Mouse (Mus musculus): ENCODE data around the gene Mrpl23. TPM values are rescaled to one million over a fixed set of nuclear protein-coding genes. Genes with fewer than 3 reads are reported as not detected.

The Mrpl23 gene
- polyA plus RNA-seq, 1 experiment from 2014 or later = 25.1 TPM

DNA sequence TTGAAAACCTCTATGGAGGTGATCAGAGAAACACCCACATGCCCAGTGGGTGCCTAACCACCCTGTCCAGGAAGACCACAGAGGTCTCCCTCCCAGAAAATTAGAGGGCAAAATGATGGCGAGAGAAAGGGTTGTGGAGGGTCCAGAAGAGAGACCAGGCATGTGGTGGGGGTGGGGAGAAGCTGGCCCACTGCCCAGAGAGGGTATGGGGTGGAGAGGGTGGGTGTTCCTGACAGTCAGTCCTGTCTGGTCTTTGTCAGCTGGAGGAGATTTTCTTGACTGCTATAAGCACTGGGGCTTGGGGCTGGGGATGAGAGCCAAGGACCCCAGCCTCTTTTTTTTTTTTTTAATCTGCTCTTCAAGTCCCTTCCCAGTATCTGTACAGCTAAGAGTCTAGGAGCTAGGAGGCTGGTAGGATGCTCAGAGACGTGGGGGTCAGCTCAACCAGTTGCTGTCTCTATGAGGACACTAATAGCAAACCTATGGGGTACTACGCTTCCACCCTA lies 41.7 kb downstream of the Mrpl23 start:
- peaks cover 95% of the 10 kb centered on the region for H3K4me1 ChIP-seq
- no peaks in the 10 kb centered on the region for H3K27me3 ChIP-seq (ENCODE audit: insufficient read depth, poor library complexity, severe bottlenecking)
- 0 out of 2 replicates have a peak overlapping the region, but pooled peaks have one; percentile 0 for H3K4me3 ChIP-seq
- peak overlapping the region; percentile 95 for H3K27ac ChIP-seq
- DNase-seq (ENCODE audit: low spot score) = no peak
- H3K36me3 ChIP-seq = peaks cover 11% of the 10 kb centered on the region
- WGBS = 17% methylated on average over 3 of the region's 3 CpGs
- no peaks in the 10 kb centered on the region for H3K9me3 ChIP-seq

DNA sequence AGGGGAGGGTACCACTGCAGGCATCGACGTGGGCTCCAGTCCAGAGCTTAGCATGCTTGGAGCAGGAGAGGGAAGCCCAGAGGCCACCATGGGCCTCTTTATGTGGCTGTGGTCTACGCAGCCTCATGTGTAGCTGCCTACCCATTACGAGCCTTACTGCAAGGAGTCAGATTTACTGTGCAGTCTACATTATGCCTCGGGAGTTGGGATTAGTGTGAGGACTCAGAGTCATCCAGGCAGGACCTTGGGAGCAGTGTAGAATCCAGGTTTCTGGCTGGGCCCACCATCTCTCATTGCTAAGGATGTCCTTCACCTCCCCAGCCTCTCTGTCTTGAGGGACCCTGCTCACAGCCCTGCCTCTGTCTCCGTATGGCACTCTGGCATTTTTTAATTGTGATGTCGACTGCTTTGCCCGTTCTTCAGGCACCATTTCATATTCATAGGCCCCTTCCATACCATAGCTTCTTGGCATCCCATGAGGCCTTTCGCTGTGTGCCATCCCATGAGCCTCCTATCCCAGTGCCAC lies 42.4 kb downstream of the Mrpl23 start:
- DNase-seq (ENCODE audit: low spot score) = no peak
- H3K27me3 ChIP-seq (ENCODE audit: insufficient read depth, poor library complexity, severe bottlenecking) = no peaks in the 10 kb centered on the region
- 50% methylated on average over 9 of the region's 9 CpGs for WGBS
- peak overlapping the region; percentile 95 for H3K27ac ChIP-seq
- H3K4me1 ChIP-seq = peaks cover 88% of the 10 kb centered on the region
- H3K36me3 ChIP-seq = peaks cover 11% of the 10 kb centered on the region
- H3K9me3 ChIP-seq = no peaks in the 10 kb centered on the region
- peak overlapping the region; percentile 60; the same call in 1 of the 2 replicates for H3K4me3 ChIP-seq

DNA sequence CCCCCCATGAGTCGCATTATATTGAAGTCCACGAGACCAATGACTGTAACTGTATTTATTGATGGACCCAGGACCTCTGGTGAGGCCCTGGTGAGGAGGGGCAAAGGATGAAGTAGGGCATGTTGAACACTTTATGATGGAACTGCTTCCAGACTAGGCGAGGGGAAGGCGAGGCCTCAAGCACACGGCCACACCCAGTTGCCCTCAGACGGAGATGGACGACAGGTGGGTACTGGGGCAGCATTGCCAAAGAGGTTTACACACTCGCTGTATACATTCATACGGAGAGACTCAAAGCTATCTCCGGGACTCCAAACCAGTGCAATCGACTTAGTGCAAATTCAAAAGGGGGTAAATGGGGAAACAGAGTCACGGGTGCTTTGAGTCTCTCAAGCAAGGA lies 43.0 kb downstream of the Mrpl23 start:
- peaks cover 11% of the 10 kb centered on the region for H3K36me3 ChIP-seq
- peak overlapping the region; percentile 60 for H3K4me3 ChIP-seq
- peaks cover 82% of the 10 kb centered on the region for H3K4me1 ChIP-seq
- H3K27me3 ChIP-seq (ENCODE audit: insufficient read depth, poor library complexity, severe bottlenecking) = no peaks in the 10 kb centered on the region
- H3K9me3 ChIP-seq = 0 out of 2 replicates have a peak, but pooled peaks cover 2% of the 10 kb centered on the region
- 71% methylated on average over 12 of the region's 12 CpGs for WGBS
- H3K27ac ChIP-seq = peak overlapping the region; percentile 95
- no peak for DNase-seq (ENCODE audit: low spot score)

DNA sequence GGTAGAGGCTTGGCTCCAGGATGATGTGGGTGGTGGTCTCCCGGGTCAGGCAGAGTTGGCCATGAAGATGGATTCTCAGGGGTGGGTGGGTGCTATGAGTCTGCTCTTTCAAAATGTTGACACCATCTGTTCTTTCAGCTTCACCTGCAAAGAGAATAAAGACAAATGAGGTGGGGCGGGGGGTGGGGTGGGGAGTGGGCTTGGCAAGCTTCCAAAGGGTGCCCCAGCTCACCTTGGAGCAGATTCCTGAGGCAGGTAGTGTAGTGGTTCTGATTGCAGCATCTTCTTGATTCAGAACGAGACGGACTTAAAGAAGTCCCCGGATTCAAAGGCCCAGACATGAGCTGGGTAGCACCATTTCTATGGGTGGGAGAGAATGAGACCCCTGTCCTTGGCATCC lies 43.5 kb downstream of the Mrpl23 start:
- no peak for DNase-seq (ENCODE audit: low spot score)
- Histone ChIP-seq H3K27me3 (ENCODE audit: insufficient read depth, poor library complexity, severe bottlenecking) (no peaks in the 10 kb centered on the region), H3K36me3 (peaks cover 11% of the 10 kb centered on the region), H3K4me1 (peaks cover 77% of the 10 kb centered on the region), H3K27ac (peak overlapping the region; percentile 95), H3K9me3 (0 out of 2 replicates have a peak, but pooled peaks cover 6% of the 10 kb centered on the region), H3K4me3 (peak overlapping the region; percentile 60)
- WGBS = 74% methylated on average over 5 of the region's 5 CpGs

DNA sequence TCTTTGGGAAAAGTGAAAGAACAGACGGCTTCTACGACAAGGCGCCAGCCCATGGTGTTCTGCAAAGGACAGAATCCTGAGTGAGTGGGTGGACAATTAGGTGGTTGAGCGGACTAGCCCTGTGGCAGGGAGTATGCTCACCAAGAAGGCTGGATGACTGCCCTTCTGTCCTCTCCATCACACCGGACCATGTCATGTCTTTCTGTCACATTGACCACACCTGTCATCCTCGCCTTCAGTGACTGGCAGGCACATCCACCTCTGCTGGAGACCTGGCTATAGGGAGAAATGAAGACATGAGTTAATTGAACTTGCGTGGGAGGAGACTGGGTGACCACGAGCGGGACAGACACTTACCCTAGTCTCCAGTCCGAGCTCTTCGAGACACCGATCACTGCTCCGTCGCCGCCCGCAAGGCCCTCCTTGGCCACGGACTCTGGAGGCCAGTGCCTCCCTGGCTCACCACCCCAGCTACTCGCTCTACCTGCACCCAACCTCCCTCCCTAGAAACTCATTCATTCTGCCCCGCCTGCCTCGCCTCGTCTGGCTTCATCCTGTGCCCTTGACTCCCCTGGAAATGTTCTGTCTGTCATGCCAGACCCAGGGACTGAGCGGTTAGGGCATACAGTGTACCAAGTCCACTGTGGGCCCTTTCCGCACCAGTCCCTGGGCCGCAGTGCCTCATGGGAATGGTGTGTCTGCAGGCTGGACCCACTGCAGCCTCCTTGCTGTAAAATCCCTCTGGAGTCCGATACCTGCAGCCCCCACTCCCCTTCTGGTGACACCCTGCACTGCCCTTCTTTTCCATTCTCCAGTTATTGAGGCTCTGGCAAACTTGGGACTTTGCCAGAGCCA lies 44.2 kb downstream of the Mrpl23 start:
- Histone ChIP-seq H3K4me1 (peaks cover 70% of the 10 kb centered on the region), H3K4me3 (peak overlapping the region; percentile 60), H3K36me3 (peaks cover 11% of the 10 kb centered on the region), H3K27ac (peak overlapping the region; percentile 95), H3K9me3 (0 out of 2 replicates have a peak, but pooled peaks cover 7% of the 10 kb centered on the region), H3K27me3 (ENCODE audit: insufficient read depth, poor library complexity, severe bottlenecking) (no peaks in the 10 kb centered on the region)
- DNase-seq (ENCODE audit: low spot score) = no peak
- WGBS = 76% methylated on average over 25 of the region's 25 CpGs

DNA sequence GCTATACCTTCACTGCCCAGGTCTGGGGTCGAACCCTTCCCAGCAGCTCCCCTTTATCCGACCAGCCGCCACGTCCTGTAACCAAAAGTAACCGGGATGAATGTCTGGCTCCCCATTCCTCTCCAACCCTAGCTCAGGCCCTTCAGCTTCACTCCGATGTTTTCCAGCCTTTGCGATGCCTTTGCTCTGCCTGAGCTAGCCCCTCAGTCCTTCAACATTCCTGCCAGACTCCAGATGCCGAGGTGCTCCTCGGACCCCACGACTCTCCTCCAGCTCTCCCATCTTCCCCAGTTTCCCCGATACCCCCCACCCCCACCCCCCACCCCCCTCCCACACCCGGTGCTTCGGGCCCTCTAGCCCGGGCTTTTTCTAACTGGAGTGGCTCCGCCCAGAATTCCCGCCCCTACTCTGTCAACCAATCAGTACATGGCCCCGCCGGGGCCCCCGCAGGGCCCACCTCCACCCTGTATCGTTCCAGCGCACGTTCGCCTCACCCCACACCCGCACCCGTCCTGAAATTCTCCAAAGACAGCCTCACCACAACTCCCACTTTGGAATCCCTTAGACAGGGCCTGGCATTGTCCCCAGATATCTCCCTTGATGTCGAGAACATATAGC lies 45.4 kb downstream of the Mrpl23 start:
- Histone ChIP-seq H3K4me1 (peaks cover 58% of the 10 kb centered on the region), H3K4me3 (peak overlapping the region; percentile 60), H3K27ac (peak overlapping the region; percentile 95), H3K36me3 (peaks cover 11% of the 10 kb centered on the region), H3K9me3 (peaks cover 12% of the 10 kb centered on the region; the same call in 1 of the 2 replicates), H3K27me3 (ENCODE audit: insufficient read depth, poor library complexity, severe bottlenecking) (no peaks in the 10 kb centered on the region)
- 35% methylated on average over 26 of the region's 26 CpGs for WGBS
- DNase-seq (ENCODE audit: low spot score) = peak; percentile 93

DNA sequence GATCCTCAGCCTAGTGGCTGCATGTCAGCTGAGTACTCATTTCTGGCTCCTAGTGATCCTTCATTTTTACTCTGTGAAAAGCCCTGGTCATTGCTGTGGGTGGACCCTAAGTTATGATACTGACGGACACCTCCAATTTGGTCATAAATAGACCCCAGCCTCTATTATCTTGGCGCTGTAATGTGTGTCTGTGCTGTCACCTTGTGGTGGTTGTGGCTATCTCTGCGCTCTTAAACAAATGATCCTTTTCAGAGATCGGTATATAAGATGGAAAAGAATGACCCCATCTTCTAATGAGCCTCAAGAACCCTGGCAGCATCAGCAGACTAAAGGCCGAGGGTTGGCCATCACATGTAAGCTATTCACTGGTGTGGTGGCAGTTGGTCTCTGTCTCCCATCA lies 46.6 kb downstream of the Mrpl23 start:
- Histone ChIP-seq H3K36me3 (peaks cover 11% of the 10 kb centered on the region), H3K9me3 (peaks cover 12% of the 10 kb centered on the region; the same call in 1 of the 2 replicates), H3K27me3 (ENCODE audit: insufficient read depth, poor library complexity, severe bottlenecking) (no peaks in the 10 kb centered on the region), H3K27ac (peak overlapping the region; percentile 95), H3K4me1 (peaks cover 46% of the 10 kb centered on the region), H3K4me3 (no peak overlapping the region)
- no peak for DNase-seq (ENCODE audit: low spot score)
- 57% methylated on average over 5 of the region's 5 CpGs for WGBS

DNA sequence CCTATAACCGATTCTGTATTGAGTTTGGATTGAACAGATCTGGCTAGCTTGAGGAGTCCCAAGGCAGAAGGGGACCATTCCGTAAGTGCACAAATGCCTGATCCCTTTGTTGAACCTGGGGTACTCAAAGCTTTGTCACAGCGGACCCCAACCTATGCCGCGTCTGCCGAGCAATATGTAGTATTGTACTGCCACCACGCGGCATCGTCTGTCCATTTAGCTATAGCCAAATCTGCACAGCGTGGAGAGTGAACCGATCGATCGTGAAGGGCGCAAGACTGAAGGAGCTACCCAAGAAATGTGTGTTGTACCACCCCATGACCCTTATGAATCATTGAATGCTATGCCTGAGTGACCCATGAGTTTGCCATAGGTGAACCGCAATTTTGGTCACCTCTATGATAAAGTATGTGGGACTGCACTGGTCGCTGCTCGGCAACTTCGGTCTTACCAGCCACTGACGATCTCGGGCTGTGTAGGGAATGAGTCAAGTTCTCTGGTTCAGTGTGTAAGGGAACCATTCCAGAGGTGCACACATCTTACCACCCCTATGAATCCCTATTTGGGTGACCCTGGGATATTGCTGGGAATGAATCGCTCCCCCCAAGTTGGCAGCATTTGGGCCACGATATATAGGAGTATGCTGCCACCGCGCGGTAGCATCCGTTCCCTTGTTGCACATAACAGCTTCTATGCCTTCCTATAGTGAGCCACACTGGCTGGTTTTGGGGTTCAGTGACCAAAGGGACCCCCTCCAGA lies 47.8 kb downstream of the Mrpl23 start:
- peaks cover 11% of the 10 kb centered on the region for H3K36me3 ChIP-seq
- WGBS = 48% methylated on average over 26 of the region's 26 CpGs
- no peaks in the 10 kb centered on the region for H3K27me3 ChIP-seq (ENCODE audit: insufficient read depth, poor library complexity, severe bottlenecking)
- H3K4me1 ChIP-seq = peaks cover 34% of the 10 kb centered on the region
- peaks cover 12% of the 10 kb centered on the region; the same call in 1 of the 2 replicates for H3K9me3 ChIP-seq
- no peak for DNase-seq (ENCODE audit: low spot score)
- peak overlapping the region; percentile 77 for H3K27ac ChIP-seq
- H3K4me3 ChIP-seq = peak overlapping the region; percentile 50

DNA sequence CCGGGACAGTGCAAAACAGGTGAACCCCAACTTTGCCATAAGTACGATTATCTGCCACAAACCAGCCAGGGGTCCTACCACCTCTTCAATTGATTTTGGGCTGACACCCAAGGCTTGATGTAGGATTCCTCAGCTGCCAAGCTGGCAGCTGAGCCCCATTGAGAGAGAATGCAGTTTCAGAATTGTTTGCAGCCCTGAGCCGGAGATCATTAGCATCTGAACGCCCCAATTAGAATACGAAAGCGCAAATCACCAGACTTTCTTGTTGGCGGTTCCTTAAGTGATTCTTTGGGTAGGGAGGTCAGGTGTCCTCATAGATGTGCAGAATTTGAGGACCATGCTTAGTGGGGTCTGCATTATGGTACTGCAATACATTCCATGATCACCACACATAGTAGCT lies 48.7 kb downstream of the Mrpl23 start:
- Histone ChIP-seq H3K4me1 (peaks cover 31% of the 10 kb centered on the region), H3K9me3 (peaks cover 12% of the 10 kb centered on the region; the same call in 1 of the 2 replicates), H3K27ac (0 out of 2 replicates have a peak overlapping the region, but pooled peaks have one; percentile 43), H3K4me3 (no peak overlapping the region), H3K36me3 (peaks cover 7% of the 10 kb centered on the region), H3K27me3 (ENCODE audit: insufficient read depth, poor library complexity, severe bottlenecking) (no peaks in the 10 kb centered on the region)
- WGBS = 54% methylated on average over 7 of the region's 7 CpGs
- DNase-seq (ENCODE audit: low spot score) = no peak

DNA sequence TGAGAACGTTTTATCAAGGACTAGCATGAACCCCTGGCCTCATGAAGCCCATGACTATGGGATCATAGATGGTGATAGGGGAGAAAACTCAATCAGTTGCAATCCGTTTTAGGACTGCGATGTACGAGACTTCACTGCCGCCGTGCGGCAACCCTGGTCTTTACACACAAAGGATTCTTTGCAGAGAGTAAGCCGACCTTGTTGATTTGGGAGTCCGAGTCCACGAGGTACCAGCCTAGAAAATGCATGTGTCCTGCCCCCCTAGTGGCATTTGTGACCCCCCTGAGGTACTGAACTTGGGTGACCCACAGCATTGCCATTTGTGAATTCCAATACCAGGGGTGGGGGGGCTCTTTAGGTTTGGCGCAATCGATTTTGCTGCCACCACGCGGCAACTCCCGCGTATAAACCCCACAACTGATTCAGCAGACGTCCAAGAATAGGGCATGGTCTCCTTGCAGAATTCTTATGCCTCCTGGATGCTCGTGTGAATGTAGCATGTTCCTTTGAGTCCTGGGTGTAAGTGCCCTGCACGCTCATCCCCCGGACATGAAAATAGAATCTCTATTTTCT lies 49.3 kb downstream of the Mrpl23 start:
- H3K9me3 ChIP-seq = peaks cover 12% of the 10 kb centered on the region; the same call in 1 of the 2 replicates
- H3K27me3 ChIP-seq (ENCODE audit: insufficient read depth, poor library complexity, severe bottlenecking) = no peaks in the 10 kb centered on the region
- WGBS = 49% methylated on average over 20 of the region's 20 CpGs
- no peak for DNase-seq (ENCODE audit: low spot score)
- H3K27ac ChIP-seq = peak overlapping the region; percentile 43; the same call in 1 of the 2 replicates
- peak overlapping the region; percentile 44 for H3K4me3 ChIP-seq
- peaks cover 1% of the 10 kb centered on the region; the same call in 1 of the 2 replicates for H3K36me3 ChIP-seq
- peaks cover 30% of the 10 kb centered on the region for H3K4me1 ChIP-seq

DNA sequence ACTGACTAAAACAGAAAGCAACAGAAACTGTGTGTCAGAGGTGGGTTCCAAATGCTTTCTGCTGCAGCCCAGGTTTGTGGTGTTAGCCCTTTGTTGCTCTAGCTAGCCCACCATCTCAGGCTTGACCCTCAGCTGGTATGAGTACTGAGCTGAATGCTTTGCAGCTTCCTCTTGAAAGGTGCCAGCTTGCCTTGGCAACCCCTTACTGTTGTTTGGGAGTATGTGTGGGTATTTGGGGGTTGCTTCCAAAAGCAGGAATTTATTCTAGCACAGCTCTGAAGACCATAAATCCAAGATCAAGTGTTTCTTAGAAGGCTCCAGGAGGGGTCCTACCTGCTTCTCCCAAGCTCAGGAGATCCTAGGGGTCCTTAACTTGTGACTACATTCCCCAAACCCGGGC lies 52.4 kb downstream of the Mrpl23 start:
- H3K9me3 ChIP-seq = peaks cover 12% of the 10 kb centered on the region; the same call in 1 of the 2 replicates
- no peak overlapping the region for H3K4me3 ChIP-seq
- 69% methylated on average over 1 of the region's 1 CpGs for whole genome bisulfite sequencing

DNA sequence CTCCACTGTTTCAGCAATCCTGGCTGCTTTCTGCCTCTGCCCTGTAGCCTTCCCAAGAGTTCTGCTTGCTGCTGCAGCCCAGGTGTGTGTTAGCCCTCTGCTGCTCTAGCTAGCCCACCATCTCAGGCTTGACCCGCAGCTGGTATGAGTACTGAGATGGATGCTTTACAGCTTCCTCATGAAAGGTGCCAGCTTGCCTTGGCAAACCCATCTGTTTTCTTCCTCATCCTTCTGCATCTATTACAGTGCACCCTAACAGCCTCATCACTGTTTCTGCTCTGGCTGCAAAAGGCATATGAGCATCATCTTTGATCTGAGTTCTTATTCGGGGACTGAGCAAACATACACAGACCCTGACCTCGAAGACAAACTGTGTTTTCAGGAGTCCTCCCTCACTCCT lies 53.4 kb downstream of the Mrpl23 start:
- no peaks in the 10 kb centered on the region for H3K27me3 ChIP-seq (ENCODE audit: insufficient read depth, poor library complexity, severe bottlenecking)
- 78% methylated on average over 3 of the region's 3 CpGs for WGBS
- DNase-seq (ENCODE audit: low spot score) = no peak
- H3K4me1 ChIP-seq = peaks cover 45% of the 10 kb centered on the region
- H3K36me3 ChIP-seq = no peaks in the 10 kb centered on the region
- peak overlapping the region; percentile 81; the same call in 1 of the 2 replicates for H3K27ac ChIP-seq
- H3K4me3 ChIP-seq = no peak overlapping the region
- peaks cover 6% of the 10 kb centered on the region; the same call in 1 of the 2 replicates for H3K9me3 ChIP-seq

More for the DNA sequence above, 52.4 kb downstream of the Mrpl23 start:
- H3K27me3 ChIP-seq (ENCODE audit: insufficient read depth, poor library complexity, severe bottlenecking) = no peaks in the 10 kb centered on the region
- H3K4me1 ChIP-seq = peaks cover 38% of the 10 kb centered on the region
- no peak overlapping the region for H3K27ac ChIP-seq
- no peaks in the 10 kb centered on the region; the same call in 1 of the 2 replicates for H3K36me3 ChIP-seq
- no peak for DNase-seq (ENCODE audit: low spot score)

Data from heart, embryonic 10.5 days (tissue).